Mouse (Mus musculus) regulatory T cell (primary cell): ENCODE data around the gene Ice1.

ENCODE experiments used
- in situ Hi-C: fragments of 300-600 bp; cut with MboI, MseI; formaldehyde crosslinking; loops from one replicate; pipeline ENCODE4 v1.15.1; 2025; ENCODE audit warnings: high pct_unique_total_duplicates

Ice1 gene

DNA sequence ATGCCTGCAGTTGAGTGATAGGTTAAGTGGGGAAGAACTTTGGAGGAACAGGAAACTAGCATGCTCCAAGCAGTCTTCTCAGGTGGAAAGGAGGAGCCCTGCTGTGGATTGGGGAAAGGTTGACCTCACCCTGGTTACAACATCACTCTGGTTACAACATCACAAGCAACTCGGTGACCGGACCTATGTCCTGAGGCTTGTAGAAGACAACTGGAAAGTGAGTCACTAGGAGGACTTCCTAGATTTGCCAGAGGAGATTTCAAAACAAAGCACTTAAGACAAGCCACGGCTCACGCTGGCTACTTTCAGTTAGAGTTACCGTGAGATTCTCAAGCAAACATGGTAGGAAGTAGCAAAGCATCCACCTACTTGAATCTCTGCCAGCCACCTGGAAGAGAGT, 3.9 kb upstream of the Ice1 start:
- in situ Hi-C loops = loop anchor here (5.0 to 10.0 kb wide), 2 partner anchors 201 to 363 kb away; partner anchors contain the start of gene Adamts16

DNA sequence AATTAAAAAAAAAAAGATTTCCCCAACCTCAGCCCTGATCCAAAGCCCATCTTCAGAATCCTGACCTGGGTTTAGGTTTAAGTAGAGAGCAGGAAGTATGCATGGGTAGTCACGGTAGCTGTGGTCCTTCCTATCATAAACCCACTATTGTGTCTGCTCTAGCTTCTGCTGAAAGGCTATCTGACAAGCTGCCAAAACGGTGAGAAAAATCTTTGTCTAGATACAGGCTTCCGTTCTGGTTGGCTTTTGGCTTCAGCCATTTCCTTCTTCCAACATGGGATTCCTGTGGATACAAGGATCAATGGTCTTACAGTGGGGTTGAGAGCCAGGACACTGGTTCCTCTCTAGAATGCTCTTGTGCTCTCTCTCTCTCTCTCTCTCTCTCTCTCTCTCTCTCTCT, 2.2 kb upstream of the Ice1 start:
- in situ Hi-C loops = loop anchor here (5.0 to 10.0 kb wide), 2 partner anchors 203 to 365 kb away; partner anchors contain the start of gene Adamts16

DNA sequence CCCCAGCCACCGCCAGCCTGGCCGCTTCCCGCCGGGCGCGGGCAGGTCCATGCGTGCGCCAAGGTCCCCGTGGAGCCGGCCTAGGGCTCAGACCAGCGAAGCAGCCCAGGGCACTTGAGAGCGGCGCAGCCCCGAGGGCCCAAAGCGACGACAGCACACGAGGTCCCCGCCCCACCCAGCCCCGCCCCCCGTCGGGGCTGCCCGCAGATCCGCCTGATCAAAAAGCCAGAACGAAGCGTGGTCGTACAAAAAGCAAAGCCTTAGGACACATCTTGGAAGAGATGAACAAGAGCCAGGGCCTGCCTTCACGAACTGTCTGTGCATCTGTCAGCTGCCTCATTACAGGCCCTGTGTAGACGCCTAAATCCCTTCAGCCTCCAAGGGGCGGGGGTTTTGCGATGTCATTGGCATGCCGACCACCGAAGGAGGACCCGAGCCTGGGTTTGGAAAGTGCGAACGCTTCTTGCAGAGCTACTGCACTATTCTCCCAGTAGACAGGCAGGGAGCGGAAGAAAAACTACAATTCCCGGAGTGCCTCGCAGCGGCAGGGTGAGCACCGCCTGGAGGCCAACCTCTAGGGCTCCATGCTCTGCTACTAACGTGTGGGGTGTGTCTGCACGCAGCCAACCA, 343 bp upstream of the Ice1 start:
- in situ Hi-C loops = no loop called here

DNA sequence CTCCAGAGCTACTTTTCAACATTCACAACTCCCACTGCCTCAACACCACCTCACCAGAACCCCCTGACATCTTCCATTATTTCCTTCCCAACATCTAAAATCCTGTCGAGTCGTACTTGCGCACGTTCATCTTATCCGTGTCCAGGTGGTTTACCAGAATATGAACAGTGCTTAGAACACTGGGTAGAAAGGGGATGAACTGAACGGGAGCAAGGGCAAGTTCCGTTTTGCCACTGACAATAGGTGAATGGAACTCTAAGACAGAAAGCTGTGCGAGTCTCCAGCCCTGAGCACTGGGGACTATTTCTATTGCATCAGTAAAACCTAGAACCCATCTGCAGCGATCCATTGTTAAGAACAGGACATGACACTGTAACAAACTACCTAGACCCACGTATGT, 728 bp downstream of the Ice1 start:
- in situ Hi-C loops = no loop called here

DNA sequence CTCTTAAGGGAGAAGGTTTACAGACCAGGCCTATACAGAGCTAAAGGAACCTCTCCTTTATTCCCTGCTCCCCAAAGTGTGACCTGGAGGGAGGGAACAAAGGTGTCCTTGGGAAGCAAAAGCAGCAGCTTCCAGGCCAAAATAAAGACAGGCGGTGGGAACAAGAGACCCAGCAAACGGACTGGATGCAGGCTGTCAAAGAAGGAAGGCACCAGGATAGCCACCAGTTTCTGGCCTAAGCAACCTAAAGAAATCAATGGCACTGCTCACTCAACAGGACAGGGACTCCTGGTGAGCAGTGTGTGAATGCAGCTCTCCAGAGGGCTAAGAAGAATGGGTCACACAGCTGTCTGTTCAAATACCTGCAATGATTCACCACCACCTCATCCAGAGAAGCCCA, 1.8 kb downstream of the Ice1 start:
- in situ Hi-C loops = no loop called here

DNA sequence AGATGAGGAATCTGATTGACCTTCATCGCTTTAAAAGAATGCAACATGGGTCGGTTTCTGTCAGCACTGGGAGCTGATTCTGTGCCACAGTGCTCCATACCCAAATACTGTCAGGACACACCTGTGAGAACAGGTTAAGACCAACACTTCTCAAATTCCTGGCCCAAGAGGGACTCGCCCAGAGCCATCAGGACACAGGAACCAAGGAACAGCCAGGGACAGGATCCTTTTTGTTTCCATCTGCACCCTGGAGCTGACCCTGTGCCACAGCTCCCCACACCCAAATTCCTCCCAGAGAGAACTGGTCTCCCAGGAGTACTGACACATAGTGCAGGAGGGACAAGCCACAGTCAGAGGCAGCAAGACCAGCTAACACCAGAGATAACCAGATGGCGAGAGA, 11.0 kb downstream of the Ice1 start:
- in situ Hi-C loops = no loop called here

DNA sequence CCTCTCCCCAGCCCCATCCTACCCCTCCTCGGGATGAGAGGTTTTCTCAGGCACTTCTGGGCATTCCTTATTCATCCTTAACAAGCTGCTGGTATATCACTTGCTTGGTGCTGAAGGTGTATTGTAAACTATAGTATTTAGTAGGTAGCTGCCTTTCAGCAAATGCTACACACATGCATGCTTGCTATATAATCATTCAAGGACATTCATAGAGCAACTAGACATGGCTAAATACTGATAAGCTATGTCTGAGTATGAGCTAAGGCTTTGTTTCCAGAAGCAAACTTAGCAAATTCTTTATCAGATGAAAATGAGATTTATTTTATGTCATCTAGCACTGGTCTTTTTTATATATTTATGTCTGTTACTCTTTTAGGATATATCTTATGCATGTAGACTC, 11.8 kb downstream of the Ice1 start:
- in situ Hi-C loops = no loop called here

DNA sequence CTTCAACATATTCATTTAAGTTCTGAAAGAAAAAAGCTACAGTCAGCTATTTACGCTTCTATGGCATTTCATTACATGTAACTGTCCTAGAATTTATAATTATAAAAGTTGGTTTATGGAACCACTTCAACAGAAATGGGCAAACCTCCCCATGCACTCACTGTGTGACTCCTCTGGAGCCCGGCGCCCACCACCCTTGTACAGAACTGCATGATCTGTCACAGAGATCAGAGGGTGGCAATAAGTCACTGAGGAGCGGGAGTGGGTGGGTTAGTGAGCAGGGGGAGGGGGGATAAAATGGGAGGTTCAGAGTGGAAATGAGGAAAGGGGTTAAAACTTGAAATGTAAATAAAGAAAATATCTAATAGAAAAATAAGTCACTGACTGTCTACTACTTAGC, 13.0 kb downstream of the Ice1 start:
- in situ Hi-C loops = no loop called here

DNA sequence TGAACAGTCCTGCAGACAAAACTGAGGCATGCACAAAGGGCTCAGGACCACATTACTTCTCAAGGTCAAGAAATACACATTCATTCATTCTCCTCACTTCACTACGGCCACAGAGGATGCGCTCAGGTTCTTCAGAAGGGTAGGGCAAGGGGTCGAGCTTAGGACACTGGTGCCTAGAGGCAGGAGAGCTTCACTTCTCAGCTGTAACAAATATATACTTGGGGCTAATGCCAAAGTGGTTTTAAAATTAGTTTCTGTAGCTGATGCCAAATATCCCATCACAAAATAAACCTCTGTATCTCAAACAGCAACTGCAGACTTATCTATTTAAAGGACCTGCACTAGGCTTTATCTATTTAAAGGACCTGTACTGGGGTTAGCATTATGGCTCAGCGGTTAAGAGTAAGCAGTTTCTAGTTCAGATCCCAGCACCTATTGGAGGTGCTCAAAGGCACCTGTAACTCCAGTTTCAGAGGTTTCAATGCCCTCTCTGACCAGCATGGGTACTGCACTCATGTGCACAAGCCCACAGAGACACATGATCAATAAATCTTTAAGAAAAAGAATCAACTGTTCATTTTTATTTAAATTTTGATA, 14.9 kb downstream of the Ice1 start:
- in situ Hi-C loops = no loop called here

DNA sequence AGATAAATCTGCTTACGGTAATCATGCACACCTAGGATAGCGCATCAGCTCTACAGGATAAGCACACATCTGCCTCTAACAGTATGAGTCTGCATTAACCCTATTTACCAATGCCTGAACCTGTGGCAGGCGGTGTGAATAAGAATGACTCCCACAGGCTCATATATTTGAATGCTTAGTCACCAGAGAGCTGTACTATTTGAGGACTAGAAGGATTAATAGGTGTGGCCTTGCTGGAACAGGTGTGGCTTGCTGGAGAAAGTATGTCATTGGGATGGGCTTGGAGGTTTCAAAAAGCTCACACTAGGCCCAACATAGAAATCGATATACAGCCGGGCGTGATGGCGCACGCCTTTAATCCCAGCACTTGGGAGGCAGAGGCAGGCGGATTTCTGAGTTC, 15.9 kb downstream of the Ice1 start:
- in situ Hi-C loops = no loop called here

DNA sequence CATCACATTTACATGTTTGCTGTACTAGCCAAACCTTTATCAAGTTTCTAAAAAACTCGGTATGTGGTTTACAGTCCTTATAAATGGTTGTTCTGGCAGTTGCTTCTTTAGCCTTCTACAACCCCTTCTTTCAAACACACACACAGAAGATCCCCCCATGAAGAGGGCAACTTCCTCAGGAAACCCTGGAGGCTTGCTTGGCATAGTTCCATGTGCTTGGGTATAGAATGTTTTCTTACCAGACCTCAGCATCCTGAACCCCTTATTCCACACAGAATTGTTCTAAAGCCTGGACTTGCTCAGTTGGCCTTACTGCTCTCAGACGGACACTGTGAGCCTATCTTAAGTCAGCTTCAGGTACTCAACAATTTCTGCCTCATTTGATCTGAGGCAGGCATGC, 24.6 kb downstream of the Ice1 start:
- in situ Hi-C loops = loop anchor here (10.0 kb wide), 1 partner anchor 1098 kb away; no protein-coding TSS in a partner anchor

DNA sequence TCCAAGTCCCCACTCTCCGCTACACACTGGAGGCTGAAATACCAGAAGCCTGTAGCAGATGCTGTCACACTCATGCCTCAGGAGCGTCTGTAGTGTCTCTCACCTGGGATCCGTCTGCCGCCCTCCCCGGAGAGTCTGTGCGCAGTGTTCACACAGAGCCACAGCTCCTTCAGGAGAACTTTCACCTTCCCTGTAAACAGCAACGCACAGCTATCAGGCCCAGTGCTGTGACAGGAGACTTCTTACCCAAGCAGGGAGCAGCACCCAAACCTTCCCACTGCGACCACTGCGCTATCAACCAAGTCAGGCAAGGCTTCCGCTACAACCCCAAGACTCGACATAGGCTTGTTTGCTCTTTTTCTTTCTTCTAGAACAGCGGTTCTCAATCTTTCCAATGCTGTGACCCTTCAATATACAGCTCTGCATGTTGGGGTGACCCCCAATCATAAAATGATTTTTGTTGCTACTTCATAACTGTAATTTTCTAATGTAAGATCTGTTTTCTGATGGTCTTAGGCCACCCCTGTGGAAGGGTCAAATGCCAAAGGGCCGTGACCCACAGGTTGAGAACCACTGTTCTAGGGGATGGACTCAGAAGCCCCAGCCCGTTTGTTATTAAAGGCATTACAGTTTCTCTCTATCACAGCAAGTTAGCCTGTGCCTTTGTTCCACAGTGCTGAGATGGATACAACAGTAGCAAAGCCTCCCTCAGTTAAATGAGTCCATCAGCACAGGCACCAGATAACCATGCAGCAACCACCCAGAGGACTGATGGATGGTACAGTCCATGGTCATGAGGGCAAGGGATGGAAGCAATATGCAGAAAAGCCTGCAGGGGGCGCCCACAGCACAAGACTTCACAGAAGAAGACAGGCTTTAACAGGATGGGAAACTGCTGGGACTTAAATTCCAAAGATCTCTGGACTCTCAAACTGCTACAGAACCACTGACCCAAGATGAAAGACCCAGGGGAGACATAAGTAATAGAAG, 26.7 kb downstream of the Ice1 start:
- in situ Hi-C loops = loop anchor here (10.0 kb wide), 1 partner anchor 1096 kb away; no protein-coding TSS in a partner anchor

DNA sequence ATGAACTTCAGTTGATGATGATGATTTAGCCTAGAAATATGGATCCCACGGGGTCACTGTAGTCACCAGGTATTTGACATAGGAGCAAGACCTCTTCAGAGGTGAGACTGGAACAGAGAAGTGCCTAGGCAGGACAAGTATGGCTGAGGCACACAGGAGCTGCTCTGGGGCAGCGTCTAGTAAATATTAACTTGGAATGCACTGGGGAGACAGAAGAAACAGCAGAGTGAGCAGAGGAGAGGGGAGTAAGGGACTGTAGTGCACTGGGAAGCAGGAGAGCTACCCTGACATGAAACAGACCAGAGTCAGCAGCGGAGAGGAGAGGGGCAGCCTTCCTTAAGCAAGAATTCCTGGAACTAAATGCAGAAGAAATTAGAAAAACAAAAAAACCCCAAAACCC, 27.8 kb downstream of the Ice1 start:
- in situ Hi-C loops = loop anchor here (10.0 kb wide), 1 partner anchor 1095 kb away; no protein-coding TSS in a partner anchor

DNA sequence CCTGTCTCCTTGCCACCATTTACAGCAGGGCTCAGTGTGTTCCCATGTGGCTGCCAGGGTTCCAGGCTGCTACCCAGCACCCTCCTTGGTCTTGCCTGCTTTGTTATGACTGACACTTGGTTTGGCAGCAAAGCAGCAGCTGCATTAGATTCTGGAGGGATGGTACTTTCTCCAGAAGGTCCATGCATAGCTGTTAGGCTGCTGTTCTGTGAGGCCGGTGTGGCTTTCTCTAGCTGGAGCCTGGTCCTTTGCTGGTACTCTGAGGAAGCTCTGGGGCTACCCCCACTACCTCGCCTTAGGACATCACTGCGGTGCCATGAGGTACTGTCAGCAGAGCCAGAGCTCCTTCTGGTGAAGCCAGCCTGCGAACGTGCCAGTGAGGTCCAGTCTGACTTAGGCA, 32.1 kb downstream of the Ice1 start:
- in situ Hi-C loops = no loop called here

DNA sequence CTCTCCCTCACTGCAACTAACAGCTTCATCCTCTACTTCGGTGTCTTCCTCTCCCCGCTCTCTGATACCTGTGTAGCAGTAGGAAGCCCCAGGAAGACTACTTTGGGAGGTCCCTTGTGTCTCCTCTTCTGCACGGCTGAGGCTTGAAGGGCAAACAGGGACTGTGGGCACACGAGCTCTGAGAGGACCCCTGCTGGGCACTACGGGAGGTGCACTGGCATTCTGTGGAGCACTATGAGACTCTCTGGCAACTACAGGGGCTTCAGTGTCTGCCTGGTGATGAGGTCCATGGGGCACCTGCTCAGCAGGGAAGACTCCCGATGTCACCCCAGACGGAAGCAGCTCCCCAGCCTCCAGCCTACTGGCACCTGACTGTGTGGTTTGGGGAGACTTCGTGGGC, 32.7 kb downstream of the Ice1 start:
- in situ Hi-C loops = no loop called here

DNA sequence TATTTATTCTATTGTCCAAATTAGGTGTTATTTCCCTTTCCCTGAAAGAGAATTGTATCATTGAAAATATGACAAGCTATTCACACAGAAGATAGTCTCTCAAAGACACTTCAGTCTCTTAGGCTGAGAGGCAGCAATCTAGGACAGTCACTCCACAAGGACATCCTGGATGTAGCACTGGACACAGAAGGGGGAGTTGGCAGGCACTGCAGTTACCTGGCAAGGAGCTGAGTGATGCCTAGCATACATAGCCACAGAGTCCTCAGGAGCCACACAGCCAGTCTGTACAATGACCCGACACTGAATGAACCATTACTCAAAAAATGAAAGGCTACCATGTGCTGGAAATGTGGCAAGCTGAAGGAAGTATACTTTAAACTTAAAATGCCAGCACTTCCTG, 35.9 kb downstream of the Ice1 start:
- in situ Hi-C loops = no loop called here

DNA sequence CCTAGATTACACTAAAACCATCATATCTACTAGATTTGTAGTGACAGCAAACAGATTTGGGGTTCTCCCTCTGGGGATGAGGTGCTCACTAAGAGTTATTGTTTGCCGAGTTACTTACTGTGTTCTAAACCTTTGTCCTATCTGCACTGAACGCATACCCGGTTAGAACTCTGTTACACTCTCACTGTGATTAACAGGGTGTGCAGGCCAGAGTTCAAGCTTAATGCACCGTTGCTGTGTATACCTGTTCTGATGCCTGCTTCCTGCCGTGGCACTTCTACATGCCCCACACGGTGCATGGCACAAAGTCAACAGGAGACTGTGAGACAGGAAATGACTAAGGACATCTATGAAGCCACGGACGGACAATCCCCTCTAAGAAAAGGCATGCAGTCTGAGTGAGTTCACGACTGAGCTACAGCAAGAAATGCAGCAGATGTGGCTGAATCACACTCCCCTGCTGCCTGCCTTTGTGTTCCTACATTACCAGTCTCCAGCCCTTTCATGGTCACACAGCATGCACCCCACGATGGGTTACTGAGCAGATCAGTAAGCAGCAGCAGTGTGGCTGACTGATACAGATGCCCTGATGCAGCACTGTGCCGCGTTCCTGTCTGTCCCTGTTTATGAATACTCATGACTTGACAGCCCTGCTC, 37.3 kb downstream of the Ice1 start:
- in situ Hi-C loops = no loop called here

DNA sequence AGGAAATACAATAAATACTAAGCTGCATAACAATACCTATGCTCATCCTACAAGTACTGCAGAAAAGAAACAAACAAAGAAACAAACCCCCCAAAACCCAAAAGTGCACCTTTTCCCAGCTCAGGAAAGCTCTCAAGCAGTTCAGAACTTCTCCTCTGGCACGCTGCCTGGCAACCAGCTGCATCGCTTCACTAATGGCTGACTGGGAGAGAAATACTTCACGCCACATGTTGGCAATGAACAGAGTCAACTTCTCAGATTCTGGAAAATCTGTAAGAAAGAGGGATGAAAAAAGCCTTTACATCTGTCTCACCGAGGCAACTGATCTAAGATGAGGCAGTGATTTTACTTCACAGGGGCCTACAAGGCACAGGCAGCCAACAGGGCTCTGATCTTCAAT, 38.5 kb downstream of the Ice1 start:
- in situ Hi-C loops = no loop called here

DNA sequence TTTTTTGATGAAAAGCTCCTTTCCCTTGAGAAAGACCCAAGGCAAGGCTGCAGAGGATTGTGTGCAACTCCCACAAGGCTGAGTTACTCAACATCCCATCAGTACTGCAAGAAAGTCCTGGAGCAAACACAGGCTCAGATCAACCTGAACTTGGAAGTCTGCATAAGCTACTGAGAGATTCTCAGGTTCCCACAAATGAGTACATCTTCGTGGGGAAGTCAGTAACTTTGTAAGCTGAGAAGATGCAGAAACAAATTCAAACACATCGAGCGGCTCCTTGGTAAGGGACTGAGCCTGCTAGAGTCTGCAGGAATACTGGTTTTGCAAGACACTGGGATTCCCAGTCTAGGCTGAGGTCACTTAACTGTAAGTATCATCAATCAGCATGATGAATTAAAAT, 40.5 kb downstream of the Ice1 start:
- in situ Hi-C loops = no loop called here

DNA sequence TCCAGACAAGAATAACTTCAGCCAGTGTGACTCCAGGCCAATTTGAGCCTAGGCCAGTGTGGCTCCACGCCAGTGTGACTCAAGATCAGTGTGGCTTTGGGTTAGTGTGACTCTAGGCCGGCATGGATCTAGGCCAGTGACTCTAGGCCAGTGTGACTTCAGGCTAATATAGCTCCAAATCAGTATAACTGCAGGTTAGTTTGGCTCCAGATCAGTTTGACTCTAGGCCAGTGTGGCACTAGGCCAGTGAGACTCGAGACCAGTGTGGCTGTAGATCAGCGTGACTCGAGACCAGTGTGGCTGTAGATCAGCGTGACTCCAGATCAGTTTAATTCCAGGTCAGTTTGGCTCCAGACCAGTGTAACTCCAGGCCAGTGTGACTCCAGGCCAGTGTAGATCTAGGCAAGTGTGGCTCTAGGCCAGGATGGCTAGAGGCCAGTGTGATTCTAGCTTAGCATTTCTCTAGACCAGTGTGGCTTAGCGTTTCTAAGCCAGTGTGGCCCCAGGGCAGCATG, 47.1 kb downstream of the Ice1 start:
- in situ Hi-C loops = no loop called here

DNA sequence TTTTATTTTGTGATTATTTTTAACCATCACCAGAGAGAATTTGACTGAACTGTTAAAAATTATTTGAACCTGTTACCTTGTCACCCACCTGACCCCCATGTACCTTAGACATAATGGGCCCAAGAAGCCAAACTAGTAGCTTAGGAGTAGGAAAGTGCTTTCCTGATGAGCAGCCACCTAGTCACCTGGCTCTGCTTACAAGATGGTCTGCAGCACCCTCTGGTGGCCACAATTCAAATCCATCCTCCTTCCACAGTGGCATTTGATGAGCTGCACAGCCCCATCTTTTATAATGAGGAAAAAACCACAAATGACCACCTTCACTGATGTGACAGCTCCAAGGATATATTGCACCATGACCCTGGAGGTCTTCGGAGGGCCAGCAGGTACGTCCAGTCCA, 50.5 kb downstream of the Ice1 start:
- in situ Hi-C loops = loop anchor here (5.0 kb wide), 1 partner anchor 895 kb away; no protein-coding TSS in a partner anchor

DNA sequence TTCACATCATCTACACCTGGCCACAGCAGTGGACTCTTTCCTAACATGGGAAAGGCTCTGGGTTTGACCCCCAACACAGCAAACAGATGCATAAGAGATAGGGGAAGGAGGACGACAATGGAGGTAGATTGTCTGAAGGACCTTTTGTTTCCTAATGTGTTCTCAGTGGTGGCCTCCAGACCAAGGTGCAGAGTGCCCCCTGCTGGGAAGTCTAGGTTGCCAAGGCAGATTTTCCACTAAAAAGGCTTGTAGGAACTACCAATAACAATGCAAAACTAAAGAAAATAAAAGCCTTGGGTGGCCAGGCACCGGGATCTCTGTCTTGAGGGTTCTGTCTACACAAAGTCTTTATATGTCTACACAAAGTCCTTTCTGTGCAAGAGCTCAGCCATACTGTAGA, 54.9 kb downstream of the Ice1 start:
- in situ Hi-C loops = no loop called here
